Mouse (Mus musculus) heart, postnatal 36 days (tissue): ENCODE results near the gene Asb4. TPM values are rescaled to one million over a fixed set of nuclear protein-coding genes. Genes with fewer than 3 reads are reported as not detected.
A peak's percentile ranks its signal among the peaks of the same experiment; 100 is the strongest.

Experiments
- DNase-seq, 2 experiments: peaks; one replicate each; pipeline ENCODE4 v3.0.0; 2021 to 2022
- intact Hi-C: fragments of 180-260 bp; cut with DNase I; formaldehyde crosslinking; loops from one replicate; pipeline ENCODE4 v1.15.1; 2025
- total RNA-seq, 2 experiments: library from RNA; stranded (reverse); gene quantifications; 2 replicates each; pipeline ENCODE4 v1.2.3; 2021

Gene Asb4
- total RNA-seq, 2 experiments from 2014 or later, result 7.1 to 10.1 TPM

- intact Hi-C loops, result loop anchor here (2.0 to 5.0 kb wide), 2 partner anchors 55 to 66 kb away; partner anchors contain the start of gene Pdk4
- DNase-seq, result peak; percentile 46 to 59
These were observed 59.3 kb downstream of the Asb4 start for GRCm38 (mm10) chr6:5442316-5443085.

- intact Hi-C loops, result loop anchor here (2.0 to 5.0 kb wide), 2 partner anchors 54 to 66 kb away; partner anchors contain the start of gene Pdk4
- peak; percentile 48 to 66 for DNase-seq
These were observed 60.1 kb downstream of the Asb4 start for GRCm38 (mm10) chr6:5443104-5443863.

GRCm38 (mm10) chr6:5444331-5444898, 61.2 kb downstream of the Asb4 start:
- intact Hi-C loops, result loop anchor here (5.0 kb wide), 1 partner anchor 53 kb away; the partner anchor contains the start of gene Pdk4
- DNase-seq, result no peak

- intact Hi-C loops, result no loop called here
- no peak for DNase-seq
These were observed 63.8 kb downstream of the Asb4 start for GRCm38 (mm10) chr6:5447013-5447412.

- no peak for DNase-seq
- intact Hi-C loops, result no loop called here
These were observed 64.4 kb downstream of the Asb4 start for GRCm38 (mm10) chr6:5447546-5447945.

- intact Hi-C loops, result no loop called here
- no peak for DNase-seq
These were observed 65.2 kb downstream of the Asb4 start for GRCm38 (mm10) chr6:5448396-5448795.

- intact Hi-C loops, result no loop called here
- DNase-seq, result no peak
These were observed 66.7 kb downstream of the Asb4 start for GRCm38 (mm10) chr6:5449878-5450277.

GRCm38 (mm10) chr6:5455836-5456235, 72.7 kb downstream of the Asb4 start:
- intact Hi-C loops, result no loop called here
- no peak for DNase-seq

- DNase-seq, result no peak
- intact Hi-C loops, result no loop called here
These were observed 87.5 kb downstream of the Asb4 start for GRCm38 (mm10) chr6:5470480-5471318.

GRCm38 (mm10) chr6:5472692-5473091, 89.5 kb downstream of the Asb4 start:
- DNase-seq, result no peak
- intact Hi-C loops, result no loop called here

GRCm38 (mm10) chr6:5474021-5474420, 90.8 kb downstream of the Asb4 start:
- no peak for DNase-seq
- intact Hi-C loops, result no loop called here

GRCm38 (mm10) chr6:5481066-5481465, 97.9 kb downstream of the Asb4 start:
- no peak for DNase-seq
- intact Hi-C loops, result no loop called here

- DNase-seq, result no peak
- intact Hi-C loops, result no loop called here
These were observed 99.1 kb downstream of the Asb4 start for GRCm38 (mm10) chr6:5482270-5482783.

Other genes with a start within 250 kb of the Asb4 start
- under 1 TPM in 1 of 2 experiments, not detected in 1; 0.53 TPM for gene Pon1, start 189.4 kb upstream of the Asb4 start, total RNA-seq
- 10 to 100 TPM; 19.8 to 20.5 TPM for gene Pon3, start 127.1 kb upstream of the Asb4 start, total RNA-seq
- 10 to 100 TPM; 17.8 to 19.8 TPM for gene Pon2, start 84.9 kb upstream of the Asb4 start, total RNA-seq
- 1,000 to 10,000 TPM; 1,249 to 1,910 TPM for gene Pdk4, start 112.9 kb downstream of the Asb4 start, total RNA-seq